Mouse (Mus musculus): ENCODE data around the gene Gm20905. TPM values are rescaled to one million over a fixed set of nuclear protein-coding genes. Genes with fewer than 3 reads are reported as not detected.
"Not testable (repeated sequence)": the region's sequence is repeated elsewhere in the genome, so short reads cannot be mapped to it uniquely, and the experiment has no call there.

Gene Gm20905
- total RNA-seq (2021), result not detected

DNA sequence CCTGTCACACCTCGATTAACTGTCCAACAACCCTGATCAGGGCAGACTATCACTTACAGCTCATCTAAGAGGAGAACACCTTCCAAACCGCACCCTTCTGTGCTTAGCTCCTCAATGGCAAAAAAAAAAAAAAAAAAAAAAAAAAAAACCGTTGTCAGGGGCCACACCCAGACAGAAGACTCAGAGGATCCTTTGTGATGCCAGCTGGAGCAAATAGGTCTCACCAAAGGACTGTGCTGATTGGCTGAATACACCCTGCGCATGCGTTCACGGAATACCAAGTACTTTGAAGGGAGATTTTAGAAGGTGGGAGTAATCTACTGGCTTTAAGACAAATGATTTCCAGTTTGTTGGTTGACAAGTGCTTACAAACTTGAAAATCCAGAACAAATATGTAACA lies at the start of gene Gm20905:
Gm20905 (minus strand) TSS at position 101 of the 400 bp plus-strand sequence.
- not testable (repeated sequence) for DNase-seq
